Comparison of ENCODE assay signal across 13 mouse cellular contexts in the genomic region with DNA sequence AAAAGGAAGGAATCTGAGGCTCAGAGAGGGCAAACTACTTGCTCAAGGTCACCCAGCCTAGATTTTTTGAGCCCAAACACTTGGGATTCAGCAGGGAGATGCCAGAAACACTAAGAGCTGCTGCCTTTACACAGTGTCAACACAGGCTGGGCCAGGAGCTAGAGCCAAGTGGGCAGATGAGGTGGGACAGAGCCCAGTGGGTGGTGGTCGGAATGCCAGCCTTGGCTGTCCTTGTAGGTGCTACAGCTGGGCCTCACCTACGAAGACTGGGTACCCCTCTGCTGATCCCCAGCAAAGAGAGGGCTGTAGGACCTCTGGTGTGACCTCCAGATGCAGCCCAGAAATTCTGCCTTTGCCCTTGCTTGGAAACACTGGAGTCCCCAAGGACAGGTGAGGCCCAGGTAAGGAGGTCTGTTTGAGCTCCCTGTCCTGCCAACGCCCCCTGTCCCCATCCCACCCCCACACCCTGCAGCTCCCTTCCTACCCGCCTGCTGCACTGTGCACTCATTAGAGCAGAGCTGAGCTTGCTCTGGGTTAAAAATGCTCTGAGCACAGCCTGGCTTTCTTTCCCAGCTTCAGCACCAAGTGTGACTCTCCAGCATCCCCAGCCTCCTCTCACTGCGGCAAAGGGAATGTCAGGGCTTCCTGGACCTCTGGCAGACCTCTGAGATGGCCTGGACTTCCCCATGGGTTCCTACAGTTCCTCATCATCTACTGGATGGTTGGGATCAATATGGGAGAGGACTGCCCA.
DNase-seq lines count a peak whose midpoint lies in the region; ATAC-seq lines count a peak whose summit lies in the region.
"Had no signal": no experiment of that assay in that cellular context is flagged by ENCODE, and none has a peak within 500 bp of the region (broad histone marks: within the 10 kb centered on the region; RNA-seq: fewer than 3 reads in every experiment).

No protein-coding gene starts in this region.

- no peaks in the 10 kb centered on the region for H3K36me3 ChIP-seq in forebrain, embryonic 13.5 days (ENCODE audit: poor library complexity, severe bottlenecking)
- H3K36me3 ChIP-seq in forebrain, embryonic 11.5 days (ENCODE audit: control insufficient read depth, insufficient read depth, low read length): no peaks in the 10 kb centered on the region
- H3K36me3 ChIP-seq in midbrain, embryonic 10.5 days: no peaks in the 10 kb centered on the region
- no peaks in the 10 kb centered on the region for H3K36me3 ChIP-seq in midbrain, embryonic 11.5 days (ENCODE audit: control insufficient read depth, insufficient read depth, low read length)
- H3K36me3 ChIP-seq in hindbrain, embryonic 16.5 days (ENCODE audit: control insufficient read depth, insufficient read depth, low read length): no peaks in the 10 kb centered on the region
- no peaks in the 10 kb centered on the region for H3K36me3 ChIP-seq in neural tube, embryonic 14.5 days (ENCODE audit: control insufficient read depth, insufficient read depth, low read length)
- H3K36me3 ChIP-seq: embryonic facial prominence, embryonic 12.5 days; heart, embryonic 15.5 days; liver, embryonic 13.5 days had no signal

- no peaks in the 10 kb centered on the region for H3K9me3 ChIP-seq in forebrain, embryonic 13.5 days (replicated peaks)
- no peaks in the 10 kb centered on the region for H3K9me3 ChIP-seq in forebrain, embryonic 11.5 days (ENCODE audit: control insufficient read depth, low read length)
- 0 out of 2 replicates have a peak, but pooled peaks cover 4% of the 10 kb centered on the region for H3K9me3 ChIP-seq in midbrain, embryonic 10.5 days (replicated peaks)
- no peaks in the 10 kb centered on the region for H3K9me3 ChIP-seq in midbrain, embryonic 11.5 days (ENCODE audit: control insufficient read depth, low read length)
- H3K9me3 ChIP-seq in hindbrain, embryonic 16.5 days (ENCODE audit: control insufficient read depth, low read length): no peaks in the 10 kb centered on the region
- H3K9me3 ChIP-seq in neural tube, embryonic 14.5 days (ENCODE audit: control insufficient read depth, low read length): no peaks in the 10 kb centered on the region
- H3K9me3 ChIP-seq: embryonic facial prominence, embryonic 12.5 days; heart, embryonic 15.5 days; liver, embryonic 13.5 days had no signal

- no peak overlapping the region for H3K4me2 ChIP-seq in forebrain, embryonic 13.5 days
- no peak overlapping the region for H3K4me2 ChIP-seq in forebrain, embryonic 11.5 days (ENCODE audit: low read depth, low read length, severe bottlenecking)
- no peak overlapping the region for H3K4me2 ChIP-seq in midbrain, embryonic 11.5 days
- no peak overlapping the region for H3K4me2 ChIP-seq in hindbrain, embryonic 16.5 days (ENCODE audit: low read length)
- no peak overlapping the region for H3K4me2 ChIP-seq in neural tube, embryonic 14.5 days (ENCODE audit: low read depth, low read length)
- H3K4me2 ChIP-seq: embryonic facial prominence, embryonic 12.5 days; heart, embryonic 15.5 days; liver, embryonic 13.5 days had no signal

- WGBS in forebrain, embryonic 13.5 days: 77% methylated on average over 5 of the region's 5 CpGs
- 75% methylated on average over 5 of the region's 5 CpGs for WGBS in forebrain, embryonic 11.5 days
- WGBS in midbrain, embryonic 10.5 days: 76% methylated on average over 5 of the region's 5 CpGs
- WGBS in midbrain, embryonic 11.5 days: 83% methylated on average over 5 of the region's 5 CpGs
- WGBS in hindbrain, embryonic 16.5 days: 69% methylated on average over 5 of the region's 5 CpGs
- 81% methylated on average over 5 of the region's 5 CpGs for WGBS in neural tube, embryonic 14.5 days

- H3K27me3 ChIP-seq in forebrain, embryonic 13.5 days: no peaks in the 10 kb centered on the region
- H3K27me3 ChIP-seq in forebrain, embryonic 11.5 days (ENCODE audit: control insufficient read depth, insufficient read depth, low read length): no peaks in the 10 kb centered on the region
- peaks cover 6% of the 10 kb centered on the region for H3K27me3 ChIP-seq in midbrain, embryonic 10.5 days (ENCODE audit: low read depth, poor library complexity, severe bottlenecking)
- no peaks in the 10 kb centered on the region for H3K27me3 ChIP-seq in midbrain, embryonic 11.5 days (ENCODE audit: control insufficient read depth, insufficient read depth, low read length)
- H3K27me3 ChIP-seq in hindbrain, embryonic 16.5 days (replicated peaks; ENCODE audit: control insufficient read depth, insufficient read depth, low read length): no peaks in the 10 kb centered on the region
- no peaks in the 10 kb centered on the region for H3K27me3 ChIP-seq in neural tube, embryonic 14.5 days (ENCODE audit: control insufficient read depth, insufficient read depth, low read length)
- H3K27me3 ChIP-seq: embryonic facial prominence, embryonic 12.5 days; heart, embryonic 15.5 days had no signal

- H3K9ac ChIP-seq in forebrain, embryonic 13.5 days: no peak overlapping the region
- no peak overlapping the region for H3K9ac ChIP-seq in forebrain, embryonic 11.5 days (ENCODE audit: low read length)
- no peak overlapping the region for H3K9ac ChIP-seq in midbrain, embryonic 11.5 days (ENCODE audit: low read length)
- peak overlapping the region; percentile 35 for H3K9ac ChIP-seq in hindbrain, embryonic 16.5 days (ENCODE audit: low read depth, low read length)
- H3K9ac ChIP-seq in neural tube, embryonic 14.5 days (replicated peaks; ENCODE audit: low read depth, low read length): no peak overlapping the region
- H3K9ac ChIP-seq: embryonic facial prominence, embryonic 12.5 days; heart, embryonic 15.5 days; liver, embryonic 13.5 days had no signal

- H3K4me1 ChIP-seq in forebrain, embryonic 13.5 days: peaks cover 48% of the 10 kb centered on the region
- peaks cover 7% of the 10 kb centered on the region for H3K4me1 ChIP-seq in forebrain, embryonic 11.5 days (replicated peaks; ENCODE audit: control insufficient read depth, insufficient read depth, low read length)
- H3K4me1 ChIP-seq in midbrain, embryonic 10.5 days: peaks cover 48% of the 10 kb centered on the region
- peaks cover 10% of the 10 kb centered on the region for H3K4me1 ChIP-seq in midbrain, embryonic 11.5 days (ENCODE audit: control insufficient read depth, insufficient read depth, low read length)
- H3K4me1 ChIP-seq in hindbrain, embryonic 16.5 days (ENCODE audit: control insufficient read depth, insufficient read depth, low read depth, low read length): peaks cover 21% of the 10 kb centered on the region
- H3K4me1 ChIP-seq in neural tube, embryonic 14.5 days (ENCODE audit: control insufficient read depth, insufficient read depth, low read length): peaks cover 15% of the 10 kb centered on the region

- ATAC-seq in forebrain, embryonic 13.5 days: no peak
- no peak for ATAC-seq in forebrain, embryonic 11.5 days (replicated peaks; ENCODE audit: low FRiP score)
- ATAC-seq in midbrain, embryonic 11.5 days (ENCODE audit: low FRiP score): no peak
- no peak for ATAC-seq in hindbrain, embryonic 16.5 days
- ATAC-seq in neural tube, embryonic 14.5 days (ENCODE audit: low read depth): no peak

- DNase-seq in forebrain, embryonic 11.5 days (ENCODE audit: low spot score): no peak
- DNase-seq in midbrain, embryonic 10.5 days (ENCODE audit: low spot score): no peak
- no peak for DNase-seq in midbrain, embryonic 11.5 days (ENCODE audit: low spot score, missing footprints)
- no peak for DNase-seq in cerebellum, adult 8-10 months
- no peak for DNase-seq in lung, postnatal 25 days (ENCODE audit: low spot score)
- DNase-seq: B cell, adult 2 months; kidney, adult 11 months; liver, embryonic 13.5 days had no signal

- H3K4me3 ChIP-seq in forebrain, embryonic 13.5 days: no peak overlapping the region
- no peak overlapping the region for H3K4me3 ChIP-seq in forebrain, embryonic 11.5 days (ENCODE audit: low read depth, low read length)
- no peak overlapping the region for H3K4me3 ChIP-seq in midbrain, embryonic 10.5 days
- no peak overlapping the region for H3K4me3 ChIP-seq in midbrain, embryonic 11.5 days (ENCODE audit: low read depth, low read length)
- H3K4me3 ChIP-seq in hindbrain, embryonic 16.5 days (ENCODE audit: low read length): no peak overlapping the region
- no peak overlapping the region for H3K4me3 ChIP-seq in neural tube, embryonic 14.5 days (ENCODE audit: low read depth, low read length)
- H3K4me3 ChIP-seq: embryonic facial prominence, embryonic 12.5 days; heart, embryonic 15.5 days; liver, embryonic 13.5 days had no signal

- H3K27ac ChIP-seq in forebrain, embryonic 13.5 days: peak overlapping the region; percentile 51
- no peak overlapping the region for H3K27ac ChIP-seq in forebrain, embryonic 11.5 days (ENCODE audit: low read depth, low read length)
- peak overlapping the region; percentile 85 for H3K27ac ChIP-seq in midbrain, embryonic 10.5 days (replicated peaks)
- H3K27ac ChIP-seq in midbrain, embryonic 11.5 days (ENCODE audit: low read depth, low read length): no peak overlapping the region
- H3K27ac ChIP-seq in hindbrain, embryonic 16.5 days (ENCODE audit: low read depth, low read length): no peak overlapping the region
- H3K27ac ChIP-seq in neural tube, embryonic 14.5 days (ENCODE audit: low read depth, low read length): peak overlapping the region; percentile 78
- H3K27ac ChIP-seq: embryonic facial prominence, embryonic 12.5 days; heart, embryonic 15.5 days; liver, embryonic 13.5 days had no signal

Comparison
In these comparisons a context has a peak if more than half of its experiments do, and no peak if none do; other contexts are left out.
1. H3K27ac ChIP-seq: peak in forebrain, embryonic 13.5 days (single experiment), midbrain, embryonic 10.5 days (single experiment) and neural tube, embryonic 14.5 days (single experiment); none in forebrain, embryonic 11.5 days (single experiment), midbrain, embryonic 11.5 days (single experiment) and hindbrain, embryonic 16.5 days (single experiment).